Comparison of ENCODE assay signal across 9 mouse cellular contexts in the genomic region with DNA sequence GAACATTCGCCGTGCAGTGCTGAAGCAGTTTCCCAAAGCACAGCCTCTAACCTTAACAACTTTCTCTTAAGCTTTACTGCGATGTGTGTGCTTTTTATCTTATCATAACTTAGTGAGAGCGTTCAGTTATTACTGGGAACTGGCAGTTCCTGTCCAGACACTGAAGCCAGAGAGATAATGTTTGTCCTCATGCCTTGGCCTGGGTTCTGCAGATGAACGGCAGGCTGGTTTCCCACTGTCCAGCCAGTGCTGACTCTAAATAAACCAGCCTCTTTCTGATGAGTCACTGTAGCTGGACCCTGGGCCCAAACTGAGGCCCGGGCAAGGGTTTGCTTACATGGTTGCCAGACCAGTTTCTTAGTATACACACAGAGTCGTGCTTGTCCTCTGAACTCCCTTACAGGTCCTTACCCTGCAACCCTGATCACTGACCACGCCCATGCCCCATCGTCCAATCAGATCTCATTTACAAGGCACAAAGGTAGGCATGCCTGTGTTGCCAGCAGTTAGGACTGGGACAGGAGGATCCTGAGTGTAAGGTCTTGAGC. TPM values are rescaled to one million over a fixed set of nuclear protein-coding genes. Genes with fewer than 3 reads are reported as not detected.
DNase-seq lines count a peak whose midpoint lies in the region; ATAC-seq and TF ChIP-seq lines count a peak whose summit lies in the region.
"Had no signal": no experiment of that assay in that cellular context is flagged by ENCODE, and none has a peak within 500 bp of the region (broad histone marks: within the 10 kb centered on the region; RNA-seq: fewer than 3 reads in every experiment).

No protein-coding gene starts in this region.

- peak overlapping the region; percentile 74 for H3K27ac ChIP-seq in heart, postnatal 0 days (ENCODE audit: low read depth)
- no peak overlapping the region for H3K27ac ChIP-seq in forebrain, embryonic 14.5 days (ENCODE audit: low read depth, low read length)
- H3K27ac ChIP-seq: neural tube, embryonic 12.5 days had no signal

- peaks cover 32% of the 10 kb centered on the region for H3K4me1 ChIP-seq in G1E (ENCODE audit: insufficient read depth, low read depth, low read length)
- peaks cover 15% of the 10 kb centered on the region; the same call in 1 of the 2 replicates for H3K4me1 ChIP-seq in heart, postnatal 0 days (ENCODE audit: control insufficient read depth, insufficient read depth)
- no peaks in the 10 kb centered on the region for H3K4me1 ChIP-seq in forebrain, embryonic 14.5 days (ENCODE audit: control insufficient read depth, insufficient read depth, low read length)
- H3K4me1 ChIP-seq: neural tube, embryonic 12.5 days had no signal

- WGBS in heart, postnatal 0 days = 19% methylated on average over 9 of the region's 9 CpGs
- 82% methylated on average over 9 of the region's 9 CpGs for WGBS in forebrain, embryonic 14.5 days

- peak; percentile 93 for TF ChIP-seq EP300 in heart, postnatal 0 days (IDR thresholded peaks at IDR 0.05; ENCODE audit: low read depth)

- TF ChIP-seq CTCF in G1E (IDR thresholded peaks at IDR 0.05; ENCODE audit: low read depth, low read length) = no peak
- no peak for TF ChIP-seq CTCF in heart, postnatal 0 days (IDR thresholded peaks at IDR 0.05; ENCODE audit: low read depth)

- DNase-seq in G1E (ENCODE audit: low spot score) = peak; percentile 83
- DNase-seq in ZHBTc4 (ENCODE audit: low read depth, low spot score) = peak; percentile 72
- peak; percentile 56 for DNase-seq in heart, postnatal 0 days (ENCODE audit: low spot score)
- DNase-seq in cerebellum, adult 9-11 months = no peak
- no peak for DNase-seq in retina, postnatal 1 day
- DNase-seq in forebrain, embryonic 14.5 days (ENCODE audit: low spot score) = no peak
- DNase-seq: cerebellum, adult 9-10 months had no signal

- no peaks in the 10 kb centered on the region for H3K27me3 ChIP-seq in G1E (ENCODE audit: insufficient read depth, low read length)
- H3K27me3 ChIP-seq in heart, postnatal 0 days (ENCODE audit: control insufficient read depth, insufficient read depth, low read length) = no peaks in the 10 kb centered on the region
- H3K27me3 ChIP-seq in forebrain, embryonic 14.5 days (replicated peaks; ENCODE audit: control insufficient read depth, insufficient read depth, low read length) = no peaks in the 10 kb centered on the region
- H3K27me3 ChIP-seq: neural tube, embryonic 12.5 days had no signal

- peak overlapping the region; percentile 21; the same call in 1 of the 2 replicates for H3K4me3 ChIP-seq in G1E (ENCODE audit: low read depth, low read length)
- no peak overlapping the region for H3K4me3 ChIP-seq in heart, postnatal 0 days (ENCODE audit: low read depth, low read length)
- H3K4me3 ChIP-seq in forebrain, embryonic 14.5 days (ENCODE audit: low read depth, low read length) = no peak overlapping the region
- H3K4me3 ChIP-seq: neural tube, embryonic 12.5 days had no signal

- peak overlapping the region; percentile 14; the same call in 1 of the 2 replicates for H3K4me2 ChIP-seq in heart, postnatal 0 days (ENCODE audit: low read depth, low read length)
- H3K4me2 ChIP-seq in forebrain, embryonic 14.5 days (ENCODE audit: low read length) = no peak overlapping the region
- H3K4me2 ChIP-seq: neural tube, embryonic 12.5 days had no signal

- ATAC-seq in G1E (ENCODE audit: extremely low read depth, insufficient number of reproducible peaks, low FRiP score, poor library complexity, severe bottlenecking) = peak; percentile 90
- ATAC-seq in heart, postnatal 0 days (ENCODE audit: insufficient read depth, low read depth) = peak; percentile 92
- peak; percentile 97 for ATAC-seq in megakaryocyte-erythroid progenitor cell, adult 5-6 weeks (replicated peaks; ENCODE audit: low FRiP score, low TSS enrichment, poor library complexity, severe bottlenecking)
- ATAC-seq in forebrain, embryonic 14.5 days = no peak

- no peak overlapping the region for H3K9ac ChIP-seq in heart, postnatal 0 days (replicated peaks; ENCODE audit: low read depth, low read length)
- no peak overlapping the region for H3K9ac ChIP-seq in forebrain, embryonic 14.5 days (ENCODE audit: low read length)
- H3K9ac ChIP-seq: neural tube, embryonic 12.5 days had no signal

- H3K9me3 ChIP-seq in G1E (replicated peaks) = peaks cover 4% of the 10 kb centered on the region; the same call in 1 of the 2 replicates
- H3K9me3 ChIP-seq in heart, postnatal 0 days (replicated peaks; ENCODE audit: control insufficient read depth, low read length) = 0 out of 2 replicates have a peak, but pooled peaks cover 7% of the 10 kb centered on the region
- H3K9me3 ChIP-seq in forebrain, embryonic 14.5 days (replicated peaks; ENCODE audit: control insufficient read depth, low read length) = no peaks in the 10 kb centered on the region
- H3K9me3 ChIP-seq: neural tube, embryonic 12.5 days had no signal

- no peaks in the 10 kb centered on the region for H3K36me3 ChIP-seq in G1E (replicated peaks)
- H3K36me3 ChIP-seq in heart, postnatal 0 days (replicated peaks; ENCODE audit: control insufficient read depth, insufficient read depth, low read length) = no peaks in the 10 kb centered on the region
- no peaks in the 10 kb centered on the region for H3K36me3 ChIP-seq in forebrain, embryonic 14.5 days (ENCODE audit: control insufficient read depth, insufficient read depth, low read length)
- H3K36me3 ChIP-seq: neural tube, embryonic 12.5 days had no signal

RNA-seq across cellular contexts. Expression of gene Cdk19, which starts 11.3 kb away (rescaled TPM):
- 47.2 and 47.5 TPM in 2 replicates for total RNA-seq in G1E (2014; fragmentation: Nextera tagmentation)
- total RNA-seq in G1E (2017) = 25.9 and 29.1 TPM in 2 replicates
- 7.8 and 8.5 TPM in 2 replicates for polyA plus RNA-seq in G1E (2012)
- 7.3 and 11.6 TPM in 2 replicates for total RNA-seq in heart, postnatal 0 days (2014; rRNA removed; ENCODE audit: low replicate concordance)
- 3.1 and 3.7 TPM in 2 replicates for polyA plus RNA-seq in heart, postnatal 0 days (2015; fragmentation: Nextera tagmentation; extraction: Ambion mirVana)
- total RNA-seq in megakaryocyte-erythroid progenitor cell, adult 5-6 weeks (2014; fragmentation: Nextera tagmentation) = 16.6 and 17.4 TPM in 2 replicates
- 24.0 and 25.4 TPM in 2 replicates for total RNA-seq in megakaryocyte-erythroid progenitor cell, adult 5-6 weeks (2017)
- 16.4 and 16.6 TPM in 2 replicates for polyA plus RNA-seq in forebrain, embryonic 14.5 days (2014; fragmentation: Nextera tagmentation; extraction: Ambion mirVana)

RNA-seq across cellular contexts. Expression of gene Amd1, which starts 26.1 kb away (rescaled TPM):
- total RNA-seq in G1E (2014; fragmentation: Nextera tagmentation) (198 and 202 TPM in 2 replicates), G1E (2017) (164 and 183 TPM in 2 replicates)
- 4.2 and 7.7 TPM in 2 replicates for polyA plus RNA-seq in G1E (2012)
- 38.9 and 48.5 TPM in 2 replicates for total RNA-seq in heart, postnatal 0 days (2014; rRNA removed; ENCODE audit: low replicate concordance)
- polyA plus RNA-seq in heart, postnatal 0 days (2015; fragmentation: Nextera tagmentation; extraction: Ambion mirVana) = 23.1 and 25.8 TPM in 2 replicates
- total RNA-seq in megakaryocyte-erythroid progenitor cell, adult 5-6 weeks (2014; fragmentation: Nextera tagmentation) = 196 and 233 TPM in 2 replicates
- total RNA-seq in megakaryocyte-erythroid progenitor cell, adult 5-6 weeks (2017) = 272 and 286 TPM in 2 replicates
- polyA plus RNA-seq in forebrain, embryonic 14.5 days (2014; fragmentation: Nextera tagmentation; extraction: Ambion mirVana) = 50.7 and 69.4 TPM in 2 replicates

Comparison
In these comparisons a context has a peak if more than half of its experiments do, and no peak if none do; other contexts are left out.
1. DNase-seq: peak in G1E (single experiment), ZHBTc4 (single experiment) and heart, postnatal 0 days (single experiment); none in cerebellum, adult 9-11 months (single experiment), retina, postnatal 1 day (single experiment) and forebrain, embryonic 14.5 days (single experiment).